Mouse (Mus musculus) cerebellum, adult 18-20 months (tissue): ENCODE data around the gene Slc8a1.
A peak's percentile ranks its signal among the peaks of the same experiment; 100 is the strongest.

Experiments used
- DNase-seq, 2 experiments: peaks; one replicate each; pipeline ENCODE4 v3.0.0; 2021

The Slc8a1 gene

GRCm38 (mm10) chr17:81502732-81503131 is 235.4 kb downstream of the Slc8a1 start:
- DNase-seq = peak; percentile 78

DNA sequence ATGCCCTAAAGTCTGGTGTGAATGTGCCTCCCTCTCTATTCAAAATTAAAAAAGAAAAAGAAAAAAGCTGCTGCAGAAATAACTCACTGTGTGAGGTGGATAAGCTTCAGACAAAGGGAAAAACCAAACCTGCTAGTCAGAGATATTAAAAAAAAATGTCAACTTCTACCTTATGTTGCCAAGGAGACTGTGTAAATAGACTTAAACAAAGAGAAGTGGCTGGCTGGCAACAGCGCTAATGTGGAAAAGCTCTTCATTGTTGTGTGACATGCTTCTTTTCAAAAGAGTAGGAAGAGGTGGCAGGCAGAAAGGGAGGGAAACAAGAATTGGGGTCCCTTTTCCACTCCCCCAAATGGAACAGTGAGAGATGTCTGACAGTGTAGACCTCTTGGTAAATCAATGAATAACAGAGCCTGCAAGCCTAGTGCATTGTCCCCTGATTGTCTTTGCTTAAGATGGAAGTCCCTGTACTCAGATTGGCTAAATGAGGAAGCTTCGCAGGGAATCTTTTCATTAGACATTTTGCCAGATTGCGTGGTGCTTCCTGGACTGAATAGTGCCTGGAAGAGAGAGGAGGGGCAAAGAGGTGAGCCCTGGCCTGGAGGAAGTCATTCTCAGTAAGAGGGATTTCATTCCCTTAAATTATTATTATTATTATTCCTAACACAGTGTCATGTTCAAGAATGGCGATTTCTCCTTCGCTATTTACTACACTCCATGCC is 237.3 kb downstream of the Slc8a1 start:
- peak in 1 of 2 experiments; percentile 23 for DNase-seq

DNA sequence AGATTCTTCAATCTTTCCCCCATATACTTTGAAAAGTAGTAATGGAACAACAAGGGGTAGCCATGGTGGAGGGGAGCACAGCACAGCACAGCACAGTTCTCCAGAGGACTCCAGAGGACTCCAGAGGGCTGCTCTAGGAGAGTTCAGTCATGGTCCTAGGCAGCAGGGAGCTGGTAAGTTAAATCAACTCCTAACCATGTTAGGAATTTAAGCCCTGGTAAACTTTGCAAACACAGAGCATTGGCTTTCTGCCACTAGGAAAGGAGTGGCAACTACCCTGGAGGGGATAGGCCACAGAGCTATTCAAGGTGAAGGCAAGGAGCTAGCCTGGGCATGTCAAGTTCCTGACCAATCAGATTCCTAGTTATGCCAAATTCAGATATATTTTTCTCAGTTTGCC is 240.3 kb downstream of the Slc8a1 start:
- DNase-seq = no peak

DNA sequence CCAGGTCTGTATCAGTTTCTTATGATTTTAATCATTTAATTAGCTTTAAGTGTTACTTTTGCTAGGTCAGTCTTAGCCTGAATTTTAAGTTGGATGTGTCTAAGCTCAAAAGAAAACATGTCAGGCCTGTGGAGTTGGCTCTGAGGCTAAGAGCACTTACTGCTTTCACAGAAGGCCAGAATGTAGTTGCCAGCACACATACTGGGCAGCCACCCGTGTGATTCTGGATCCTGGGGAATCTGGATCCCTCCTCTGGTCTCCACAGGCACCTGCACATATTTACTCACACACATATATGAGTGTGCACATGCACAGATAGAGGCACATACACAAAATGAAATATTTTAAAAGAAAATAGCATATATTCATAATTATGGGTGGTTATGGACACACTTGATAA is 241.6 kb downstream of the Slc8a1 start:
- peak in 1 of 2 experiments; percentile 30 for DNase-seq

- no peak for DNase-seq
These were observed 245.8 kb downstream of the Slc8a1 start for GRCm38 (mm10) chr17:81492216-81492865.

GRCm38 (mm10) chr17:81486388-81486787 is 251.8 kb downstream of the Slc8a1 start:
- no peak for DNase-seq

GRCm38 (mm10) chr17:81481843-81482490 is 256.2 kb downstream of the Slc8a1 start:
- DNase-seq = peak; percentile 64 to 78

DNA sequence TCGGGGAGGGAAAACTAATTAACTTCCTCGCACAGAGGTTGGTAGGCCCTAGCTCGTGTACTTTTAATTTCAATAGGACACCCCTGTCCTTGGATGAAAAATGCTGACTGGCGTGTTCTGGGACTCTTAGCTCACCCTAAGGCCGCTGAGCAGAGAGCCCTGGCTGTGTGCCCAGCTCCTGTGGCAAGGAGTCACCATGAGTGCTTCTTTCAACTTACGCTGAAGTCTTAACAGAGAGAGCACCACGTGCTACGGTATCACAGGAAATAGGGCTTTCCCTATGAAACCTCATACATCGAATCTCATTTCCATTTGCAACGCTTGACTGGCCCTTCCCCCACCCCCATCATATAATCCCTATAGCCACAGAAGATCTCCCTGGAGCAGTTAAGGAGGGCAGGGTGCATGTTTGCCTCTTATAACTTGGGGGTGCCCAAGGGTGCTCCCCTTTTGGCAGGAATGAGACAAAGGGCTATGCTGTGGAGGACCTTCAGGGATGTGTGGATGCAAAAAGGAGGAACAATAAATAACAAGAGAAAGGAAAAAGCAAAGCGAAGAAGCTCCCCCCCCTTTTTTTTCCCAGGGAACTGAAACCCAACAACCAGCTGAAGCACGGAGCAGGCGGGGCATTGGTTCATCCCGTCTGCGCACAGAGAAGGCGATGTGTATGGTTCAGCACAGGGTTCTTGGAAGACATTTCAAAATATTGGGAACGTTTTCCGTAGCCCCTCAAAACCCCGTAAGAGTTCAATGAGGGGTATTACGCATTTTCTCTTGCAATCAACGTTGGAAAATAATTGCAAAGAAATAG is 257.6 kb downstream of the Slc8a1 start:
- peak; percentile 37 to 40 for DNase-seq

DNA sequence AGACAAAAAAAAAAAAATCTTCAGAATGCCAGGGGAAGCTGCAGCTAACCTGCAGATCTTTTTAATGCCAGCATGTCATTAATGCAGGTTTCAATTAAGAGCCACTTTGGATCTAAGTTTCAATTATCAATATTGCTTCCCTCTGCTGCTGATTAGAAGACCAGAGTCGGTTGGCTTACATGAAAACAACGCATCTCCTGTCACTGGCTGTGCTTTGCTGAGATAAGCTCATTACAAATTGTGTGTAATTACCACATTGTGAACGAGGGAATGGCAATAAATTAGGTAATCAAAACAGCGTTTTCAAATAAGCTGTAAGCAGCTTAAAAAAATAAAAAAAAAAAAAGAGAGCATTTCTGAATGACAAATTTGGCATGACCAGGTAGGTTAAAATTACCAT is 258.4 kb downstream of the Slc8a1 start:
- DNase-seq = no peak

DNA sequence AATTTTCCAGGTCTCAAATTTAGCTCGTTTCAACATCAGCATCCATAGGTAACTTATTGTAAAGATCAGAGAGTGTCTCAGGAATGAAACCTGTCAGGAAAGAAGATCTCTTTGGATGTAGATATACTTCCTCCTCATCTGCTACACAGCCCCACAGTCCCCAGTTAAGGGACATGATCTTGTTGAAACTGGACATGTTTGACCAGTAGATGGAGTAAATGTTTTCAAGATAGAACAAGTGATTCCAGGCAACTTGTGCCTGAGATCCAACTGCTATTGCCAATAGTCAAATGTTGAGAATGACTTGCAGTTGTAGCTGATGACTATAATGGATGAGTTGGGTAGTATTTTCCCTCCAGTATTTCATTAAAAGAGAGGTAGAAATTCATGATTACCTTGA is 260.8 kb downstream of the Slc8a1 start:
- no peak for DNase-seq

DNA sequence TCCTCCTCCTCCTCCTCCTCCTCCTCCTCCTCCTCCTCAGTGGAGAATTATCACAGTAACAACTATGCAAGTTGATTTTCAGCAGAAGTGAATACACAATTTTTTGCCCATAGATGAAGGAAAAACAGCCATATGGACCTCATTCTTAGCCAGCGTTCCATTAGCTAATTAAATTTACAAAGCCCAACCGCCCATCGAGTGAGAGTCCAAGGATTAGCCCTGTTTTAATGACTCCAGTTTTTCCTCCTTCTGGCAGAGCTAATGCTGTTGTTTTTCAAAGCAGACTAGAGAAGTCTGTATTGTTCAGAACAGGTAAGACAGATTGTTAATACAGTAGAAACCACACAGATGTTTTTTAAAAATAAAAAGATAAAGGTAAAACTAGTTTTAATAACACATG is 264.8 kb downstream of the Slc8a1 start:
- DNase-seq = peak in 1 of 2 experiments; percentile 20

GRCm38 (mm10) chr17:81468941-81469340 is 269.2 kb downstream of the Slc8a1 start:
- no peak for DNase-seq

- no peak for DNase-seq
These were observed 278.8 kb downstream of the Slc8a1 start for GRCm38 (mm10) chr17:81459379-81459778.

DNA sequence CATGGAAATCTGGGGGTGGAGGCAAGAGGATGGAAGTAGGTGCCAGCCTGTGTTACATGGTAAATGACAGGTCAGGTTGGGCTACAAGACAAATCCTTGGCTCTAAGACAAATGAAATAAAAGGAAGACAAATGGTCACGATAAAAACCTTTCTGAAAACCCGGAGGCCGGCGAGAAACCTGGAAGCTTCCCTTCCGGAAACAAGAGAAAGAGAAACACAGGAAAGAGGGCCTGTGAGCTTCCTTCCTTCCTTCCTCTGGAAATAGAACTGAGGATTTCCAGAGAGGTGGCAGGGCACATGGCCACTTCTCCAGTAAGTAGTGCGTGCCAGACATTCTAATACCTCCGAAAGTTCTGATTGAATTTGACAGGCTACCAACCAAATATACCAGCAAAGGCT is 282.2 kb downstream of the Slc8a1 start:
- no peak for DNase-seq

DNA sequence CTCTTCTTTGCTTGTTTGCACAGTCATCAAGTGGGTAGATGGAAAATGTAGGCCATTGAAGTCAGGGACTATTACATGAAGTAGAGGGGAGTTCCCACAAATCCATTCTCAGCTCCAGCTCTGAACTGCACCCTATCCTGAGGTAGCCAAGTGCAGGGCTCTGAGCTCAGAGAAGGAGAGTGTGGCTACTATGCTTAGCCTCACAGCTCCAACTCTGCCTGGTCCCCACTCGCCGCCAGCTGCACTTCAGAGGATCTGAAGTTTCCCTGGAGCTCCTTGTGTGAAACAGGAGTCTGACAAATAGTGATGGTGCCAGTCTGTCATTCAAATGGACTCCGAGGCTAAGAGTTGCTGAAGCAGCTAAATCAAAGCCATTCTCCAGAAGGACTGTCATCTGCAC is 282.9 kb downstream of the Slc8a1 start:
- no peak for DNase-seq

DNA sequence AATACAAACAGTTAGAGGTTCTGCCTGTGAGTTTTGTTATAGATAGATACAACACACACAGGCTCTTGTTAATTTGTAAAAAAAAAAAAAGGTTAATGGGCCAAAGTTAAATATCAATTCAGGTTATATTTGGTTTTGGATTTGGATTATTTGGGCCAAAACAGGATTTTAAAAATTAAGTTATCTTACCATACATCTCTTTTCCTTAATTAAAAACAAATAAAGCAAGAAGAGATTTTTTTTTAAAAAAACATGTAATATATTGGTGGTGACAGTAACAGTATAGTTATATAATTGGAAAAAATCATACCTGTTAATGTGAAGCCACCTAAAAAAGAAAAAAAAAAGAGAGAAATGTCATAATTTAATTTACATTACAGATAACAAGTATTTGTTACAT is 296.7 kb downstream of the Slc8a1 start, which contains the start of gene Gm11096:
Gm11096 (plus strand) TSS at position 301 of the 400 bp plus-strand sequence.
- no peak for DNase-seq

- DNase-seq = no peak
These were observed 305.0 kb downstream of the Slc8a1 start for GRCm38 (mm10) chr17:81433148-81433547.

GRCm38 (mm10) chr17:81432733-81433132 is 305.4 kb downstream of the Slc8a1 start:
- DNase-seq = no peak

GRCm38 (mm10) chr17:81427245-81427644 is 310.9 kb downstream of the Slc8a1 start:
- DNase-seq = no peak

- peak; percentile 32 to 51 for DNase-seq
These were observed 313.8 kb downstream of the Slc8a1 start for GRCm38 (mm10) chr17:81424256-81424912.

DNA sequence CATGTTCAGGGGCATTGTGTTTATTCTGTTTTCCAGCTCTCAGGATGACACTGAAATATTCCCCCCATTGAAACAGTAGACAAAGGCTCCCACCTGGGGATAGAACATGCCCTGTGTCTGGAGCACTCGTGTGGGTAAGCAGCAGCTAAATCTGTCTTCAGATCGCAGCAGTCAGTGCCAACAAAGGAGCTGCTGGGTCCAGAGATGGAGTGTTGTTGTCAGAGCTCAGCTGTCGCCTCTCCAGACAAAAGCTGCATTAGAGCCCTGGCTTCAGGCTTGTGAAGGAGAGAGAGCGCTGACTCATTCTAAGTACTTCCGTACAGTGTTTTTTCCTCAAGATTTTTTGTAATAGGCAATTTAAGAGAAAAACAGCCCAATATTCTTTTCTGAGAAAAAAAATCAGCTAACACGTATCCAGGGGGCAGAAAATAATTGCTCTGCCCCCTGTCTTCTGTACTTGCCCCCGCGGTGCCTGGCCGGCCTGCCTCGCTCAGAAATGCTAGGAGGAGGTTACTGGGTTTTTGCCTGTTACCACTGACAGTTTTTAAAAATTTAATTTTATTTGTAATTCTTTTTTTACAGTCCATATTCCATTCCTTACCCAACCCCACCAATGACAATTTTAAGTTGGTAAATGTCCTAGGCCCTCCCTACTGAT is 318.2 kb downstream of the Slc8a1 start:
- DNase-seq = peak in 1 of 2 experiments; percentile 31
